Mouse (Mus musculus) limb, embryonic 14.5 days (tissue): ENCODE results near the gene Gnat3. TPM values are rescaled to one million over a fixed set of nuclear protein-coding genes. Genes with fewer than 3 reads are reported as not detected.

Source experiments
- ATAC-seq: fragments of 200-750 bp; cut with Nextera tagmentation; 2 replicates; pipeline ENCODE4 v1.8.0; 2017; ENCODE audit warnings: low read depth, moderate number of reproducible peaks, moderate TSS enrichment; ENCODE audit not compliant: low FRiP score
- DNase-seq: peaks from one replicate; pipeline ENCODE4 v3.0.0-alpha.2; 2015; ENCODE audit warnings: low spot score
- H3K27ac ChIP-seq: fragments of 300-500 bp; sonication (generic); replicated peaks from 2 replicates; pipeline ENCODE4 v1.5.1; 2014; ENCODE audit warnings: low read depth, mild to moderate bottlenecking, low read length, moderate library complexity, mixed read lengths
- H3K27me3 ChIP-seq: fragments of 300-500 bp; sonication (generic); 2 replicates; pipeline ENCODE4 v1.6.1; 2014; ENCODE audit warnings: low read length, mixed read lengths; ENCODE audit not compliant: control insufficient read depth, insufficient read depth
- H3K36me3 ChIP-seq: fragments of 300-500 bp; sonication (generic); 2 replicates; pipeline ENCODE4 v1.6.1; 2014; ENCODE audit warnings: mild to moderate bottlenecking, low read length, moderate library complexity, mixed read lengths; ENCODE audit not compliant: control insufficient read depth, insufficient read depth
- H3K4me1 ChIP-seq: fragments of 300-500 bp; sonication (generic); 2 replicates; pipeline ENCODE4 v1.6.1; 2014; ENCODE audit warnings: antibody characterized with exemption, low read length, mixed read lengths; ENCODE audit not compliant: control insufficient read depth, insufficient read depth
- H3K4me2 ChIP-seq: fragments of 300-500 bp; sonication (generic); replicated peaks from 2 replicates; pipeline ENCODE4 v1.6.1; 2014; ENCODE audit warnings: low read depth, mild to moderate bottlenecking, low read length, moderate library complexity; ENCODE audit not compliant: severe bottlenecking
- H3K4me3 ChIP-seq: fragments of 300-500 bp; sonication (generic); replicated peaks from 2 replicates; pipeline ENCODE4 v1.5.1; 2014; ENCODE audit warnings: low read length
- H3K9ac ChIP-seq: fragments of 300-500 bp; sonication (generic); 2 replicates; pipeline ENCODE4 v1.6.1; 2014; ENCODE audit warnings: mild to moderate bottlenecking, low read depth, low read length, moderate library complexity; ENCODE audit not compliant: severe bottlenecking
- H3K9me3 ChIP-seq: fragments of 300-500 bp; sonication (generic); 2 replicates; pipeline ENCODE4 v1.6.1; 2016; ENCODE audit warnings: low read length; ENCODE audit not compliant: control insufficient read depth
- POLR2A ChIP-seq: fragments of 200-500 bp; IDR thresholded peaks from 2 replicates; pipeline ENCODE4 v1.8.0; 2012; ENCODE audit warnings: inconsistent platforms, mild to moderate bottlenecking, moderate library complexity, borderline replicate concordance; ENCODE audit not compliant: insufficient read depth, insufficient read length; ENCODE audit errors: extremely low read depth
- WGBS: fragments of 180-500 bp; shearing (Covaris S2); extraction: QIAGEN DNeasy Blood & Tissue Kit; methylation state at CpG from one replicate; pipeline ENCODE4 v1.1.7; 2014; 5-methylcytosine and 5-hydroxymethylcytosine counted together
- polyA plus RNA-seq, 2 experiments: library from polyadenylated mRNA; depleted of rRNA in 1 of 2; stranded (reverse) in 1 of 2; unstranded in 1 of 2; fragments of >200 nt; fragmentation: Nextera tagmentation in 1 of 2; extraction: Ambion mirVana in 1 of 2; gene quantifications; 2 replicates each; pipeline versions ENCODE4 v1.2.1 to v1.2.3; 2012 to 2014

Gene Gnat3
- polyA plus RNA-seq, 2 experiments: not detected

DNA sequence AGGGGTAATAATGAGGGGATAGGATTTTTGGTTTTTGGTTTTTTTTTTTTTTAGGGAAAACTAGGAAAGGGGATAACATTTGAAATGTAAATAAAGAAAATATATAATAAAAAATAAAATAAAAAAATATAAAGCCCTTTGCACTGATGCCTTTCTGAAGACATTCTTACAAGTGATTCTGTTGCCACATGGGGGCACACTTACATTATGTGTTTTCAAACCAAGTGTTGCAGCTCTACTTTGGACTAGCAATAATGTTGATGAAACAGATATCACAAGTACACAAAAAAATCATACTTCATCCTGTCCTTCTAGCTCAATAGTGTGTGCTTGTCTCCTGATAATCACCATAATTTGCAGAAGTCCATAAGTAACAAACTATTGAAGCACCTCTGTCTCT lies 61.0 kb downstream of the Gnat3 start:
- H3K27me3 ChIP-seq: no peaks in the 10 kb centered on the region
- ATAC-seq (no peak), DNase-seq (no peak)
- H3K4me2 ChIP-seq: no peak overlapping the region
- no peaks in the 10 kb centered on the region for H3K36me3 ChIP-seq
- TF ChIP-seq POLR2A: no peak
- H3K9ac ChIP-seq: no peak overlapping the region
- no peaks in the 10 kb centered on the region for H3K9me3 ChIP-seq
- H3K4me1 ChIP-seq: no peaks in the 10 kb centered on the region
- H3K27ac ChIP-seq: no peak overlapping the region
- H3K4me3 ChIP-seq: no peak overlapping the region

DNA sequence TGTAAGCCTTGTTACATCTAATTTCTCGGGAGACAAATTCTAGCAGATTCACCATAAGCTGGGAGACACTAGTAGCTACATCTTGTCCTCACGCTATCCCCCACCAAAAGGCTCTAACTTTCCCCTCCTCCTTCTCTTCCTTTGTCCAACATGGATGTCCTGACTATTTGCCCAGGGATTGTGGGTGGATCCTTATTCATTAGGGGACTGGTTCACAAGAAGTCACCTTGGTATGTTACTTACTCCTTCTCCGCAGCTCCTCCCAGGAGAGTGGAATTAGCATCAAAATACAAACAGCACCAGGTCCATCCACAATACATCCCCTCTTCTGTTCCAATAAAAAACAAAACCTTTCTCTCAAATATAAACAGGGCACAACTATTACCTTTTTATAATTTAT lies 65.2 kb downstream of the Gnat3 start:
- WGBS: 91% methylated on average over 3 of the region's 3 CpGs
- ATAC-seq (no peak), DNase-seq (no peak)
- Histone ChIP-seq H3K36me3 (no peaks in the 10 kb centered on the region), H3K4me3 (no peak overlapping the region), H3K4me1 (no peaks in the 10 kb centered on the region), H3K9me3 (no peaks in the 10 kb centered on the region), H3K27ac (no peak overlapping the region), H3K27me3 (no peaks in the 10 kb centered on the region), H3K4me2 (no peak overlapping the region), H3K9ac (no peak overlapping the region)
- no peak for TF ChIP-seq POLR2A

DNA sequence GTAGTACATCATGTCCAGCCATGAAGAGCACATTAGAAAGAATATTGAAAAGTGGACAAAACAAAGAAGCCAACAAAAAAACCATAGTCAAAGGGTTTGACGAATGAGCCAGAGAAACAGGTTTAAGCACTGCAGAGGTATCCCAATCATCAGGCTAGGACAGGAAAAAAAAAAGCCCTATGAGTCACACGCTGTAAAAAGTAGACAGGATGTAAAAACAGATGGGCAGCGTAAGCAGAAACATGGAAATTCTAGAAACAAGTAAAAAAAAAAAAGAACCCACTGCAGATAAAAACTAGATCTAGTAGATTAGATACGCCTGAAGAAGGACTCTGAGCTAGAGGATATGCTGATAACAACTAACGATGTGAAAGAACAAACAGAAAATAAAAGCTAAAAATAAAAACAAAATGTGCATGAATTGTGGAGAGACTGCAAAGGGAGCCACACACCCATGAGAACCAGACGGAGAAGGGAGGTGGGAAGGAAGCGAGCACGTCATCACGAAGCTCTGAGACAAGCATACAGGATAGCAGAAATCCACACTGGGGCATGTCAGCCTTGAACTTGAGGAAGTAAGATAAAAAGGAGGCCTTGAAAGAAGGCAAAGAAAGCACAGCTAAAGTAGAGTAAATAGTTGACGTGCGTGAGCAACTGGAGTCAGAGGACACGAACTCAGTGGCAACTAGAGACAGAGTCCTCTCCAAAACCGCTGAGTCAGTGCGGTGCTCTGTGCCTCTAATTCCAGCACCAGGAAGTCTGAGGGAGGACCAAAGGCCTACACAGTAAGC lies 73.7 kb downstream of the Gnat3 start:
- WGBS: 74% methylated on average over 14 of the region's 14 CpGs
- Histone ChIP-seq H3K27ac (no peak overlapping the region), H3K9ac (no peak overlapping the region), H3K27me3 (no peaks in the 10 kb centered on the region), H3K9me3 (peaks cover 8% of the 10 kb centered on the region; the same call in 1 of the 2 replicates), H3K36me3 (no peaks in the 10 kb centered on the region), H3K4me3 (no peak overlapping the region), H3K4me2 (no peak overlapping the region), H3K4me1 (no peaks in the 10 kb centered on the region)
- ATAC-seq (no peak), DNase-seq (no peak)
- no peak for TF ChIP-seq POLR2A

DNA sequence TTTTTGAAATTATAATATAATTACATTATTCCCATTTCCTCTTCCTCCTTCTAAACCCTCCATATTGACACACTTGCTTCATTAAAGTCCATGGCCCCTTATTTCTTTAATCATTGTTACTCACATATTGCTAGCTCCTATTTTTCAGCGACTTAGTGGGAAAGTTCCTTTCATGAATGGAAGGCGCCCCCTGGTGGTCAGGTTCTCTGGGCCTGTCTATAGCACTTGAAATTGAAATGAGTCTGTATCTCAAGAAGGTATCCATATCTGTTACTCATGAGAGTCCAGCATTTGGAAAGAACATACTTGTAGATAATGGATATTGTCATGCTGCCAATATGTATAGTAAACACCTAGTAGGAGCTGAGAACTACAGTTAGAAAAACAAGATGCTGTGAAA lies 80.7 kb downstream of the Gnat3 start:
- WGBS: 10% methylated on average over 2 of the region's 2 CpGs
- DNase-seq (peak; percentile 87), ATAC-seq (no peak)
- Histone ChIP-seq H3K27me3 (no peaks in the 10 kb centered on the region), H3K9ac (no peak overlapping the region), H3K27ac (no peak overlapping the region), H3K4me1 (no peaks in the 10 kb centered on the region), H3K4me3 (no peak overlapping the region), H3K36me3 (no peaks in the 10 kb centered on the region), H3K9me3 (no peaks in the 10 kb centered on the region), H3K4me2 (no peak overlapping the region)
- TF ChIP-seq POLR2A: no peak

DNA sequence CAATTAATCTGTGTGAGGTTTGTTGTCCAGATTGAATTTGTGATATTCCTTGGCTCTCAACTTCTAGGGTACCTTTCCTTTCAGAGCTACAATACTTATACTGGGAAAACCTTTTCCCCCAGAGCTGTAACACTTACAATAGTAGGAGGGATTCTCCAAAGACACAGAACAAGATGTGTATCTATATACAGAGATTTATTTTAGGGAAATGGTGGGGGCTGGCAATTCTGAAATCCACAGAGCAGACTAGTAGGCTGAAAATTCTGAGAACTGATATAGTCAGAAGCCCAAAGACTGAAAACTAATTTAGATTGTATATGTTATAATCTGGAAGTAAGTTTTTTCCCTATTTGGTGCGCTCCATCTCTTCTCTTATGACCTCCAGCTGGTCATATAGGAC lies 86.5 kb downstream of the Gnat3 start:
- 94% methylated on average over 1 of the region's 1 CpGs for WGBS
- Histone ChIP-seq H3K4me1 (no peaks in the 10 kb centered on the region), H3K36me3 (no peaks in the 10 kb centered on the region), H3K27me3 (no peaks in the 10 kb centered on the region), H3K4me2 (no peak overlapping the region), H3K4me3 (no peak overlapping the region), H3K9me3 (no peaks in the 10 kb centered on the region), H3K27ac (no peak overlapping the region), H3K9ac (no peak overlapping the region)
- ATAC-seq (no peak), DNase-seq (no peak)
- TF ChIP-seq POLR2A: no peak

DNA sequence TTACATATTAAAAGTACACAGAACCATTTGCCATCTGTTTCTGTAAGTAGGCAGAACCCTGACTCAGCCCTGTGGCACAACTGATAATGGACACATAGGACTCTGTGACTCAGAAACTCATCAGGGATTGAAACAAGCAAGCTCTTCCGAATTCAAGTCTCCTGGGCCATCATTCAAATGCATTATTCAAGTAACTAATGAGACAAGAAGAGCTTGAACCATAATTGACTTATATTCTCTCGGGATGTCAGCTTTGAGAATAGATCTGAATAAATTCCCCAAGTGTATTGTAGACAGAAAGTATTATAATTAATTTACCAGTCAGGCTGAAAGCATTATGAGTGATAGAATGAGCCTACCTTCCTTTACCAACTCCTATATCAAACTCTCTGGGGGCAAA lies 93.0 kb downstream of the Gnat3 start:
- H3K27me3 ChIP-seq: no peaks in the 10 kb centered on the region
- H3K27ac ChIP-seq: no peak overlapping the region
- no peaks in the 10 kb centered on the region for H3K9me3 ChIP-seq
- WGBS: 79% methylated on average over 2 of the region's 2 CpGs
- no peak overlapping the region for H3K4me3 ChIP-seq
- DNase-seq: no peak
- H3K9ac ChIP-seq: no peak overlapping the region
- ATAC-seq: no peak
- no peaks in the 10 kb centered on the region for H3K36me3 ChIP-seq
- no peak for TF ChIP-seq POLR2A
- H3K4me2 ChIP-seq: no peak overlapping the region
- H3K4me1 ChIP-seq: no peaks in the 10 kb centered on the region

Other genes starting within 250 kb of the Gnat3 start
- 10.6 and 16.4 TPM in 2 replicates for gene Cd36, start 73.7 kb upstream of the Gnat3 start, polyA plus RNA-seq (2012; rRNA removed)
- gene Cd36, start 73.7 kb upstream of the Gnat3 start, polyA plus RNA-seq (2014; fragmentation: Nextera tagmentation; extraction: Ambion mirVana): 21.2 and 26.8 TPM in 2 replicates